Mouse (Mus musculus) olfactory bulb, adult 2 months (tissue): ENCODE measurements around the gene Pgbd1.

Source experiments
- CTCF ChIP-seq: fragments of 200-500 bp; IDR thresholded peaks from 2 replicates; pipeline ENCODE4 v1.5.1; 2012; ENCODE audit warnings: low read depth, mild to moderate bottlenecking, low read length, moderate library complexity; ENCODE audit not compliant: insufficient read depth
- POLR2A ChIP-seq: fragments of 200-500 bp; IDR thresholded peaks from 2 replicates; pipeline ENCODE4 v1.6.1; 2012; ENCODE audit warnings: mild to moderate bottlenecking, low read depth, low read length, moderate library complexity; ENCODE audit not compliant: insufficient read depth

GRCm38 (mm10) chr13:21467336-21467735 is 26.5 kb upstream of the Pgbd1 start:
- TF ChIP-seq CTCF = no peak
- TF ChIP-seq POLR2A = no peak
